Mouse (Mus musculus) urinary bladder, postnatal 14 days (tissue): ENCODE results near the gene Tomm40.

Source experiments
- DNase-seq: peaks from one replicate; pipeline ENCODE4 v3.0.0; 2021; ENCODE audit warnings: low spot score

The Tomm40 gene

GRCm38 (mm10) chr7:19715239-19716054 lies at the start of gene Tomm40:
Tomm40 (minus strand) TSS chr7:19715438.
- peak; percentile 99 for DNase-seq

- no peak for DNase-seq
Measured at GRCm38 (mm10) chr7:19764581-19764980, 49.3 kb upstream of the Tomm40 start.

- DNase-seq, result no peak
Measured at GRCm38 (mm10) chr7:19763829-19764477, 48.7 kb upstream of the Tomm40 start.

GRCm38 (mm10) chr7:19762283-19762682 lies 47.0 kb upstream of the Tomm40 start:
- DNase-seq, result no peak

GRCm38 (mm10) chr7:19760021-19760420 lies 44.8 kb upstream of the Tomm40 start:
- DNase-seq, result no peak

GRCm38 (mm10) chr7:19758623-19759022 lies 43.4 kb upstream of the Tomm40 start:
- no peak for DNase-seq

- DNase-seq, result peak; percentile 44
Measured at GRCm38 (mm10) chr7:19755851-19756786, 40.9 kb upstream of the Tomm40 start.

GRCm38 (mm10) chr7:19755008-19755407 lies 39.8 kb upstream of the Tomm40 start:
- no peak for DNase-seq

GRCm38 (mm10) chr7:19754065-19754464 lies 38.8 kb upstream of the Tomm40 start:
- DNase-seq, result no peak

GRCm38 (mm10) chr7:19753587-19753986 lies 38.3 kb upstream of the Tomm40 start:
- DNase-seq, result peak; percentile 75

- no peak for DNase-seq
Measured at GRCm38 (mm10) chr7:19752652-19753051, 37.4 kb upstream of the Tomm40 start.

GRCm38 (mm10) chr7:19751070-19751383 lies 35.8 kb upstream of the Tomm40 start:
- no peak for DNase-seq

GRCm38 (mm10) chr7:19750217-19751069 lies 35.2 kb upstream of the Tomm40 start, which contains the start of gene Nectin2:
Nectin2 (minus strand) TSS chr7:19750483.
- DNase-seq, result peak; percentile 92

GRCm38 (mm10) chr7:19749389-19750216 lies 34.4 kb upstream of the Tomm40 start:
- peak; percentile 99 for DNase-seq

GRCm38 (mm10) chr7:19748219-19749195 lies 33.3 kb upstream of the Tomm40 start:
- peak; percentile 52 for DNase-seq

GRCm38 (mm10) chr7:19747420-19748218 lies 32.4 kb upstream of the Tomm40 start:
- peak; percentile 37 for DNase-seq

GRCm38 (mm10) chr7:19746426-19747201 lies 31.4 kb upstream of the Tomm40 start:
- DNase-seq, result no peak

- no peak for DNase-seq
Measured at GRCm38 (mm10) chr7:19745971-19746370, 30.7 kb upstream of the Tomm40 start.
